Mouse (Mus musculus): ENCODE measurements around the gene Hesx1. TPM values are rescaled to one million over a fixed set of nuclear protein-coding genes. Genes with fewer than 3 reads are reported as not detected.

Hesx1 gene
- total and polyA plus RNA-seq, 3 experiments: 1.9 to 4.3 (median 3.9) TPM

GRCm38 (mm10) chr14:27039281-27040248 is 45.3 kb downstream of the Hesx1 start:
- DNase-seq (ENCODE audit: extremely low read depth): no peak
- TF ChIP-seq GABPA (IDR thresholded peaks at IDR 0.05; ENCODE audit: insufficient replicate concordance, low read depth, low read length) (no peak), ZNF384 (IDR thresholded peaks at IDR 0.05; ENCODE audit: low read depth, low read length) (no peak), ZMIZ1 (IDR thresholded peaks at IDR 0.05; ENCODE audit: low read depth, low read length) (no peak), NELFE (IDR thresholded peaks at IDR 0.05; ENCODE audit: low read depth, low read length) (no peak), MXI1 (IDR thresholded peaks at IDR 0.05; ENCODE audit: low read depth, low read length) (0 out of 2 replicates have a peak, but pooled peaks have one; percentile 6), POLR2AphosphoS2 (IDR thresholded peaks at IDR 0.05; ENCODE audit: low read depth, low read length) (no peak)
- H3K9me3 ChIP-seq (replicated peaks; ENCODE audit: low read length): no peaks in the 10 kb centered on the region
- in situ Hi-C loops (cut with MboI; ENCODE audit: low pct_ligation_motif_present, low pct_unique_long_range_greater_than_20kb, low sequenced_read_pairs): no loop called here
- dilution Hi-C loops (cut with MboI; ENCODE audit: extremely low pct_ligation_motif_present, extremely low pct_unique_long_range_greater_than_20kb, low sequenced_read_pairs): no loop called here
- H3K79me2 ChIP-seq (replicated peaks; ENCODE audit: control insufficient read depth, extremely low read depth, insufficient read depth, poor library complexity, severe bottlenecking): no peaks in the 10 kb centered on the region
- H3K4me3 ChIP-seq (replicated peaks in 1 of 3; ENCODE audit: low read depth in 2 of 3, low read length in 2 of 3, poor library complexity in 1 of 3): peak overlapping the region; percentile 9 to 69 (median 61)
- H3K27ac ChIP-seq (ENCODE audit: insufficient read depth, low read depth): no peak overlapping the region
- H3K4me1 ChIP-seq (ENCODE audit: control insufficient read depth in 1 of 2, insufficient read depth in 2 of 2): peaks cover 7 to 29% of the 10 kb centered on the region in 2 experiments; a peak in 3 of 4 replicates
- no peak overlapping the region for H3K9ac ChIP-seq (ENCODE audit: insufficient read depth, low read depth)
- peak overlapping the region; percentile 52 for H3K4me2 ChIP-seq (ENCODE audit: insufficient read depth, low read depth, poor library complexity, severe bottlenecking)
- peaks cover 24% of the 10 kb centered on the region for H3K27me3 ChIP-seq (replicated peaks)
- H3K36me3 ChIP-seq (replicated peaks in 1 of 2; ENCODE audit: control insufficient read depth in 1 of 2, insufficient read depth in 1 of 2, low read length in 1 of 2): no peaks in the 10 kb centered on the region

- Histone ChIP-seq H3K9ac (ENCODE audit: insufficient read depth, low read depth) (no peak overlapping the region), H3K9me3 (replicated peaks; ENCODE audit: low read length) (no peaks in the 10 kb centered on the region), H3K27ac (ENCODE audit: insufficient read depth, low read depth) (no peak overlapping the region), H3K4me1 (ENCODE audit: control insufficient read depth in 1 of 2, insufficient read depth in 2 of 2) (peaks cover 12 to 37% of the 10 kb centered on the region in 2 experiments), H3K4me3 (replicated peaks in 1 of 3; ENCODE audit: low read depth in 2 of 3, low read length in 2 of 3, poor library complexity in 1 of 3) (no peak overlapping the region), H3K79me2 (replicated peaks; ENCODE audit: control insufficient read depth, extremely low read depth, insufficient read depth, poor library complexity, severe bottlenecking) (no peaks in the 10 kb centered on the region), H3K27me3 (replicated peaks) (peaks cover 24% of the 10 kb centered on the region), H3K4me2 (ENCODE audit: insufficient read depth, low read depth, poor library complexity, severe bottlenecking) (no peak overlapping the region), H3K36me3 (replicated peaks in 1 of 2; ENCODE audit: control insufficient read depth in 1 of 2, insufficient read depth in 1 of 2, low read length in 1 of 2) (no peaks in the 10 kb centered on the region)
- in situ Hi-C loops (cut with MboI; ENCODE audit: low pct_ligation_motif_present, low pct_unique_long_range_greater_than_20kb, low sequenced_read_pairs) (no loop called here), dilution Hi-C loops (cut with MboI; ENCODE audit: extremely low pct_ligation_motif_present, extremely low pct_unique_long_range_greater_than_20kb, low sequenced_read_pairs) (no loop called here)
- DNase-seq (ENCODE audit: extremely low read depth): no peak
- TF ChIP-seq PAX5 (IDR thresholded peaks at IDR 0.05; ENCODE audit: low read length) (no peak), MAFK (IDR thresholded peaks at IDR 0.05; ENCODE audit: insufficient replicate concordance, low read length) (no peak), ELF1 (IDR thresholded peaks at IDR 0.05; ENCODE audit: low read depth, low read length) (no peak), CHD2 (IDR thresholded peaks at IDR 0.05; ENCODE audit: low read length) (no peak), MYC (IDR thresholded peaks at IDR 0.05; ENCODE audit: low read depth, low read length) (no peak), TCF12 (IDR thresholded peaks at IDR 0.05; ENCODE audit: low read depth, low read length) (no peak), ETS1 (conservative IDR thresholded peaks at IDR 0.05; ENCODE audit: low read depth, low read length) (no peak), CTCF (conservative IDR thresholded peaks at IDR 0.05 in 1 of 2, IDR thresholded peaks at IDR 0.05 in 1 of 2; ENCODE audit: low read depth in 2 of 2, low read length in 2 of 2) (no peak), JUN (IDR thresholded peaks at IDR 0.05; ENCODE audit: insufficient read depth, low read depth, low read length) (no peak), USF2 (conservative IDR thresholded peaks at IDR 0.05; ENCODE audit: low read depth, low read length) (no peak), POLR2AphosphoS2 (IDR thresholded peaks at IDR 0.05; ENCODE audit: low read depth, low read length) (no peak)
Measured at GRCm38 (mm10) chr14:27040451-27040850, 46.2 kb downstream of the Hesx1 start.
